Mouse (Mus musculus) left cerebral cortex, postnatal 4 days (tissue): ENCODE measurements around the gene Sipa1l1. TPM values are rescaled to one million over a fixed set of nuclear protein-coding genes. Genes with fewer than 3 reads are reported as not detected.
A peak's percentile ranks its signal among the peaks of the same experiment; 100 is the strongest.

Experiments
- DNase-seq: peaks from one replicate; pipeline ENCODE4 v3.0.0-alpha.2; 2022
- intact Hi-C: fragments of 180-260 bp; cut with DNase I; formaldehyde crosslinking; loops from one replicate; pipeline ENCODE4 v1.15.1; 2025
- total RNA-seq, 2 experiments: library from RNA; stranded (reverse); gene quantifications; 2 replicates each; pipeline ENCODE4 v1.2.3; 2021

The Sipa1l1 gene
- total RNA-seq, 2 experiments from 2014 or later = 76.5 to 80.0 TPM

GRCm38 (mm10) chr12:82237946-82238345 is 68.8 kb downstream of the Sipa1l1 start:
- DNase-seq = peak; percentile 7
- intact Hi-C loops = no loop called here

- intact Hi-C loops = no loop called here
- no peak for DNase-seq
Measured at GRCm38 (mm10) chr12:82240674-82241073, 71.6 kb downstream of the Sipa1l1 start.

- intact Hi-C loops = no loop called here
- no peak for DNase-seq
Measured at GRCm38 (mm10) chr12:82245219-82245618, 76.1 kb downstream of the Sipa1l1 start.

- no peak for DNase-seq
- intact Hi-C loops = no loop called here
Measured at GRCm38 (mm10) chr12:82246422-82246821, 77.3 kb downstream of the Sipa1l1 start.

- intact Hi-C loops = no loop called here
- no peak for DNase-seq
Measured at GRCm38 (mm10) chr12:82247371-82248258, 78.5 kb downstream of the Sipa1l1 start.

- no peak for DNase-seq
- intact Hi-C loops = no loop called here
Measured at GRCm38 (mm10) chr12:82248501-82248900, 79.4 kb downstream of the Sipa1l1 start.

- no peak for DNase-seq
- intact Hi-C loops = no loop called here
Measured at GRCm38 (mm10) chr12:82251328-82251727, 82.2 kb downstream of the Sipa1l1 start.

- no peak for DNase-seq
- intact Hi-C loops = no loop called here
Measured at GRCm38 (mm10) chr12:82254076-82254475, 85.0 kb downstream of the Sipa1l1 start.

GRCm38 (mm10) chr12:82256012-82256411 is 86.9 kb downstream of the Sipa1l1 start:
- intact Hi-C loops = no loop called here
- DNase-seq = no peak

- intact Hi-C loops = no loop called here
- no peak for DNase-seq
Measured at GRCm38 (mm10) chr12:82256921-82257500, 87.9 kb downstream of the Sipa1l1 start.

GRCm38 (mm10) chr12:82257994-82258785 is 89.1 kb downstream of the Sipa1l1 start:
- no peak for DNase-seq
- intact Hi-C loops = no loop called here

- intact Hi-C loops = no loop called here
- no peak for DNase-seq
Measured at GRCm38 (mm10) chr12:82263443-82263842, 94.3 kb downstream of the Sipa1l1 start.

GRCm38 (mm10) chr12:82264083-82264851 is 95.1 kb downstream of the Sipa1l1 start:
- intact Hi-C loops = no loop called here
- DNase-seq = no peak

- no peak for DNase-seq
- intact Hi-C loops = no loop called here
Measured at GRCm38 (mm10) chr12:82265335-82266274, 96.5 kb downstream of the Sipa1l1 start.

GRCm38 (mm10) chr12:82271447-82271846 is 102.3 kb downstream of the Sipa1l1 start:
- no peak for DNase-seq
- intact Hi-C loops = no loop called here

- intact Hi-C loops = no loop called here
- no peak for DNase-seq
Measured at GRCm38 (mm10) chr12:82273503-82273902, 104.4 kb downstream of the Sipa1l1 start.

GRCm38 (mm10) chr12:82274576-82274975 is 105.5 kb downstream of the Sipa1l1 start:
- no peak for DNase-seq
- intact Hi-C loops = no loop called here

- no peak for DNase-seq
- intact Hi-C loops = no loop called here
Measured at GRCm38 (mm10) chr12:82275767-82276166, 106.6 kb downstream of the Sipa1l1 start.

GRCm38 (mm10) chr12:82276591-82276990 is 107.5 kb downstream of the Sipa1l1 start:
- DNase-seq = no peak
- intact Hi-C loops = no loop called here

- no peak for DNase-seq
- intact Hi-C loops = no loop called here
Measured at GRCm38 (mm10) chr12:82284617-82285016, 115.5 kb downstream of the Sipa1l1 start.
